Mouse (Mus musculus) erythroblast, adult 5-6 weeks (primary cell): ENCODE measurements around the gene Flywch2. TPM values are rescaled to one million over a fixed set of nuclear protein-coding genes. Genes with fewer than 3 reads are reported as not detected.
A peak's percentile ranks its signal among the peaks of the same experiment; 100 is the strongest.
"Not testable (repeated sequence)": the region's sequence is repeated elsewhere in the genome, so short reads cannot be mapped to it uniquely, and the experiment has no call there.

Source experiments
- ATAC-seq: replicated peaks from 2 replicates; pipeline ENCODE4 v1.8.0; 2016; ENCODE audit warnings: moderate number of reproducible peaks, mild to moderate bottlenecking, moderate TSS enrichment, inconsistent platforms; ENCODE audit not compliant: poor library complexity, low FRiP score, severe bottlenecking
- total RNA-seq, 2 experiments: library from RNA; stranded (forward) in 1 of 2; stranded (reverse) in 1 of 2; fragments of 150-400 nt in 1 of 2; fragments of 200-764, 138-1000 nt in 1 of 2; gene quantifications; 2 replicates each; pipeline versions ENCODE4 v1.2.3 to v1.2.4; 2015 to 2017; ENCODE audit warnings: low replicate concordance in 2 of 2

Gene Flywch2
- total RNA-seq, 2 experiments from 2014 or later, result not detected

GRCm38 (mm10) chr17:23795323-23795722, 9.4 kb upstream of the Flywch2 start:
- no peak for ATAC-seq

GRCm38 (mm10) chr17:23791079-23791357, 5.1 kb upstream of the Flywch2 start:
- ATAC-seq, result peak; percentile 19; the same call in 1 of the 2 replicates

- peak; percentile 80 for ATAC-seq
Measured at GRCm38 (mm10) chr17:23790269-23791078, 4.6 kb upstream of the Flywch2 start, which contains the start of gene Srrm2. Srrm2 (plus strand) TSS chr17:23790532.

- peak; percentile 45 for ATAC-seq
Measured at GRCm38 (mm10) chr17:23789749-23790268, 3.9 kb upstream of the Flywch2 start.

GRCm38 (mm10) chr17:23788973-23789372, 3.1 kb upstream of the Flywch2 start:
- no peak for ATAC-seq

GRCm38 (mm10) chr17:23786510-23786931, 640 bp upstream of the Flywch2 start:
- ATAC-seq, result no peak

- ATAC-seq, result no peak
Measured at GRCm38 (mm10) chr17:23783352-23783751, 2.5 kb downstream of the Flywch2 start.

- no peak for ATAC-seq
Measured at GRCm38 (mm10) chr17:23778447-23778846, 7.4 kb downstream of the Flywch2 start.

- ATAC-seq, result no peak
Measured at GRCm38 (mm10) chr17:23777141-23777540, 8.7 kb downstream of the Flywch2 start.

- no peak for ATAC-seq
Measured at GRCm38 (mm10) chr17:23776216-23776615, 9.7 kb downstream of the Flywch2 start.

GRCm38 (mm10) chr17:23774090-23774489, 11.8 kb downstream of the Flywch2 start:
- ATAC-seq, result peak; percentile 45

GRCm38 (mm10) chr17:23773676-23774075, 12.2 kb downstream of the Flywch2 start:
- no peak for ATAC-seq

GRCm38 (mm10) chr17:23772219-23772556, 13.7 kb downstream of the Flywch2 start:
- not testable (repeated sequence) for ATAC-seq

GRCm38 (mm10) chr17:23771284-23772218, 14.3 kb downstream of the Flywch2 start, which contains the start of gene Flywch1:
Flywch1 (minus strand) TSS chr17:23771602.
- peak; percentile 99 for ATAC-seq

- ATAC-seq, result peak; percentile 58
Measured at GRCm38 (mm10) chr17:23770896-23771283, 15.0 kb downstream of the Flywch2 start.

GRCm38 (mm10) chr17:23770493-23770892, 15.4 kb downstream of the Flywch2 start:
- ATAC-seq, result peak; percentile 3; the same call in 1 of the 2 replicates

- no peak for ATAC-seq
Measured at GRCm38 (mm10) chr17:23762976-23763375, 22.9 kb downstream of the Flywch2 start.

- no peak for ATAC-seq
Measured at GRCm38 (mm10) chr17:23761155-23761554, 24.7 kb downstream of the Flywch2 start.

GRCm38 (mm10) chr17:23760231-23760630, 25.6 kb downstream of the Flywch2 start:
- no peak for ATAC-seq

GRCm38 (mm10) chr17:23758801-23759200, 27.1 kb downstream of the Flywch2 start:
- no peak for ATAC-seq
